Mouse (Mus musculus) megakaryocyte, embryonic 14.5 days (primary cell): ENCODE data around the gene 1700069L16Rik.

Experiments
- FLI1 ChIP-seq: IDR thresholded peaks from 2 replicates; pipeline ENCODE4 v1.6.1; 2012; ENCODE audit warnings: low read length, inconsistent platforms, mixed read lengths
- GATA1 ChIP-seq: IDR thresholded peaks from 3 replicates; pipeline ENCODE4 v1.6.1; 2012; ENCODE audit warnings: mixed read lengths, low read length, inconsistent platforms, borderline replicate concordance

GRCm38 (mm10) chr5:113747629-113748028 lies 23.1 kb upstream of the 1700069L16Rik start:
- no peak for TF ChIP-seq GATA1
- no peak for TF ChIP-seq FLI1
